Mouse (Mus musculus): ENCODE data around the gene Stard3nl.

DNA sequence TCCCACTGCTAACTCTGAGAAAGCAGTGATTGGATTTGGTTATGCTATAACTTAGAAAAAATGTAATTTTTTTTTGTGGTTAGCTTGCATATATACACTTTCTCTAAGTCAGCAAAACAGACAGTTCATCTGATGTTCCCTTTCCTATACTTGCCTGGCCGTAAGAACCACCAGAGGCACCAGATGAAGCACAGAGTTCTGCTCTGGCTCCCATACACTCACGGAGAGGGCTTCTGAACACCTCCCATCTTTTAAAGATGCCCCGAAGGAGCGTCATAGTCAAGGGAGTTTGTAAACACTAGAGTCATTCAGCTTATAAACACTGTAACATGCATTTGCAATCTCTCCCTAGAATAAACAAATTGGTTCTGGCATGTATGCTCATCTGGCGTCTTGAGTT is 32.5 kb upstream of the Stard3nl start:
- TF ChIP-seq ELF1 (IDR thresholded peaks at IDR 0.05; ENCODE audit: low read depth, low read length), result no peak
- no peak for TF ChIP-seq POLR2A (IDR thresholded peaks at IDR 0.05; ENCODE audit: low read depth, low read length)
- TF ChIP-seq CTCF (conservative IDR thresholded peaks at IDR 0.05 in 1 of 2, IDR thresholded peaks at IDR 0.05 in 1 of 2; ENCODE audit: low read depth in 2 of 2, low read length in 2 of 2), result no peak
- TF ChIP-seq MYC (IDR thresholded peaks at IDR 0.05; ENCODE audit: low read depth, low read length), result no peak
- no peak for TF ChIP-seq TCF12 (IDR thresholded peaks at IDR 0.05; ENCODE audit: low read depth, low read length)
- TF ChIP-seq MAFK (IDR thresholded peaks at IDR 0.05; ENCODE audit: insufficient replicate concordance, low read length), result no peak
- no peak for TF ChIP-seq ZMIZ1 (IDR thresholded peaks at IDR 0.05; ENCODE audit: low read depth, low read length)
- TF ChIP-seq EP300 (IDR thresholded peaks at IDR 0.05; ENCODE audit: low read length), result no peak
- TF ChIP-seq USF1 (IDR thresholded peaks at IDR 0.05; ENCODE audit: low read depth, low read length), result no peak
- TF ChIP-seq RAD21 (IDR thresholded peaks at IDR 0.05; ENCODE audit: low read depth, low read length), result no peak
